Mouse (Mus musculus): ENCODE data around the gene D17H6S53E.

- no peak for TF ChIP-seq CTCF (IDR thresholded peaks at IDR 0.05; ENCODE audit: low read depth)
- no peak for TF ChIP-seq EP300 (optimal IDR thresholded peaks at IDR 0.05)
Measured at GRCm38 (mm10) chr17:35161421-35161820, 35.2 kb downstream of the D17H6S53E start.

Measured in stomach, postnatal 0 days (tissue).